Mouse (Mus musculus) hindbrain, embryonic 13.5 days (tissue): ENCODE data around the gene Zc3h10. TPM values are rescaled to one million over a fixed set of nuclear protein-coding genes. Genes with fewer than 3 reads are reported as not detected.
"Not testable (repeated sequence)": the region's sequence is repeated elsewhere in the genome, so short reads cannot be mapped to it uniquely, and the experiment has no call there.

Source experiments
- ATAC-seq: fragments of 200-750 bp; cut with Nextera tagmentation; 2 replicates; pipeline ENCODE4 v1.8.0; 2017; ENCODE audit warnings: moderate TSS enrichment; ENCODE audit not compliant: low FRiP score
- H3K27ac ChIP-seq: fragments of 300-500 bp; sonication (generic); 2 replicates; pipeline ENCODE4 v1.5.1; 2015; ENCODE audit warnings: inconsistent platforms, mild to moderate bottlenecking, moderate library complexity
- H3K27me3 ChIP-seq: fragments of 300-500 bp; sonication (generic); 2 replicates; pipeline ENCODE4 v1.6.1; 2015; ENCODE audit warnings: mild to moderate bottlenecking, inconsistent platforms
- H3K36me3 ChIP-seq: fragments of 300-500 bp; sonication (generic); 2 replicates; pipeline ENCODE4 v1.6.1; 2015; ENCODE audit warnings: mild to moderate bottlenecking, inconsistent platforms
- H3K4me1 ChIP-seq: fragments of 300-500 bp; sonication (generic); replicated peaks from 2 replicates; pipeline ENCODE4 v1.6.1; 2015; ENCODE audit warnings: inconsistent platforms
- H3K4me2 ChIP-seq: fragments of 300-500 bp; sonication (generic); 2 replicates; pipeline ENCODE4 v1.6.1; 2015; ENCODE audit warnings: inconsistent platforms, mild to moderate bottlenecking, moderate library complexity
- H3K4me3 ChIP-seq: fragments of 300-500 bp; sonication (generic); 2 replicates; pipeline ENCODE4 v1.5.1; 2015; ENCODE audit warnings: mild to moderate bottlenecking, inconsistent platforms
- H3K9ac ChIP-seq: fragments of 300-500 bp; sonication (generic); 2 replicates; pipeline ENCODE4 v1.6.1; 2015; ENCODE audit warnings: mild to moderate bottlenecking, inconsistent platforms
- H3K9me3 ChIP-seq: fragments of 300-500 bp; sonication (generic); 2 replicates; pipeline ENCODE4 v1.6.1; 2016; ENCODE audit warnings: inconsistent platforms
- WGBS: fragments of 180-500 bp; shearing (Covaris S2); methylation state at CpG from one replicate; pipeline ENCODE4 v1.1.7; 2015; 5-methylcytosine and 5-hydroxymethylcytosine counted together
- polyA plus RNA-seq: library from polyadenylated mRNA; unstranded; fragments of >200 nt; fragmentation: Nextera tagmentation; extraction: Ambion mirVana; gene quantifications from 2 replicates; pipeline ENCODE4 v1.2.1, GENCODE M21; 2015

The Zc3h10 gene
- polyA plus RNA-seq, 1 experiment from 2014 or later = 20.9 TPM

- Histone ChIP-seq H3K4me1 (peaks cover 40% of the 10 kb centered on the region), H3K27me3 (no peaks in the 10 kb centered on the region), H3K4me2 (peak within 1 kb of the TSS; percentile 63), H3K9me3 (no peaks in the 10 kb centered on the region), H3K4me3 (peak within 1 kb of the TSS; percentile 65), H3K36me3 (no peaks in the 10 kb centered on the region), H3K9ac (peak within 1 kb of the TSS; percentile 66), H3K27ac (peak within 1 kb of the TSS; percentile 75)
- WGBS = 0% methylated on average over 27 of the region's 27 CpGs
- peak; percentile 70 for ATAC-seq
Observed at GRCm38 (mm10) chr10:128498590-128498989, 49.0 kb downstream of the Zc3h10 start, which contains the start of gene Myl6b. TSS of gene Myl6b (minus strand) at chr10:128498685.

GRCm38 (mm10) chr10:128497134-128497737, 50.3 kb downstream of the Zc3h10 start:
- Histone ChIP-seq H3K27me3 (no peaks in the 10 kb centered on the region), H3K4me1 (peaks cover 44% of the 10 kb centered on the region), H3K4me2 (peak overlapping the region; percentile 63; the same call in 1 of the 2 replicates), H3K9ac (peak overlapping the region; percentile 66; the same call in 1 of the 2 replicates), H3K27ac (no peak overlapping the region), H3K36me3 (no peaks in the 10 kb centered on the region), H3K4me3 (peak overlapping the region; percentile 5; the same call in 1 of the 2 replicates), H3K9me3 (no peaks in the 10 kb centered on the region)
- 48% methylated on average over 6 of the region's 6 CpGs for WGBS
- no peak for ATAC-seq

- Histone ChIP-seq H3K9me3 (no peaks in the 10 kb centered on the region), H3K36me3 (peaks cover 4% of the 10 kb centered on the region), H3K27ac (no peak overlapping the region), H3K4me1 (peaks cover 50% of the 10 kb centered on the region), H3K4me2 (no peak overlapping the region), H3K9ac (peak overlapping the region; percentile 66; the same call in 1 of the 2 replicates), H3K4me3 (no peak overlapping the region), H3K27me3 (no peaks in the 10 kb centered on the region)
- ATAC-seq = no peak
- 45% methylated on average over 6 of the region's 6 CpGs for WGBS
Observed at GRCm38 (mm10) chr10:128496509-128497077, 51.0 kb downstream of the Zc3h10 start.

GRCm38 (mm10) chr10:128495903-128496302, 51.7 kb downstream of the Zc3h10 start:
- WGBS = 84% methylated on average over 4 of the region's 4 CpGs
- H3K27ac ChIP-seq = no peak overlapping the region
- H3K4me2 ChIP-seq = no peak overlapping the region
- ATAC-seq = no peak
- H3K9ac ChIP-seq = no peak overlapping the region
- no peaks in the 10 kb centered on the region for H3K9me3 ChIP-seq
- H3K4me3 ChIP-seq = no peak overlapping the region
- H3K4me1 ChIP-seq = peaks cover 57% of the 10 kb centered on the region
- H3K36me3 ChIP-seq = peaks cover 11% of the 10 kb centered on the region
- no peaks in the 10 kb centered on the region for H3K27me3 ChIP-seq

GRCm38 (mm10) chr10:128495270-128495669, 52.3 kb downstream of the Zc3h10 start:
- 74% methylated on average over 2 of the region's 2 CpGs for WGBS
- no peak for ATAC-seq
- H3K27ac ChIP-seq = 0 out of 2 replicates have a peak overlapping the region, but pooled peaks have one; percentile 86
- H3K36me3 ChIP-seq = peaks cover 17% of the 10 kb centered on the region
- peak overlapping the region; percentile 79 for H3K4me2 ChIP-seq
- peak overlapping the region; percentile 86; the same call in 1 of the 2 replicates for H3K4me3 ChIP-seq
- no peaks in the 10 kb centered on the region for H3K9me3 ChIP-seq
- H3K4me1 ChIP-seq = peaks cover 62% of the 10 kb centered on the region
- H3K9ac ChIP-seq = peak overlapping the region; percentile 91
- no peaks in the 10 kb centered on the region for H3K27me3 ChIP-seq

GRCm38 (mm10) chr10:128494667-128495245, 52.8 kb downstream of the Zc3h10 start:
- H3K27ac ChIP-seq = peak overlapping the region; percentile 86
- peak overlapping the region; percentile 86 for H3K4me3 ChIP-seq
- no peaks in the 10 kb centered on the region for H3K9me3 ChIP-seq
- no peaks in the 10 kb centered on the region for H3K27me3 ChIP-seq
- H3K9ac ChIP-seq = peak overlapping the region; percentile 91
- peaks cover 65% of the 10 kb centered on the region for H3K4me1 ChIP-seq
- H3K36me3 ChIP-seq = peaks cover 22% of the 10 kb centered on the region
- peak overlapping the region; percentile 79 for H3K4me2 ChIP-seq
- WGBS = 57% methylated on average over 11 of the region's 11 CpGs
- no peak for ATAC-seq

- peaks cover 30% of the 10 kb centered on the region for H3K36me3 ChIP-seq
- peak within 1 kb of the TSS; percentile 86 for H3K27ac ChIP-seq
- peak within 1 kb of the TSS; percentile 86 for H3K4me3 ChIP-seq
- H3K9me3 ChIP-seq = no peaks in the 10 kb centered on the region
- peak within 1 kb of the TSS; percentile 79 for H3K4me2 ChIP-seq
- no peaks in the 10 kb centered on the region for H3K27me3 ChIP-seq
- ATAC-seq = peak; percentile 93
- H3K4me1 ChIP-seq = peaks cover 58% of the 10 kb centered on the region
- under 1% methylated on average over 44 of the region's 45 CpGs for WGBS
- peak within 1 kb of the TSS; percentile 91 for H3K9ac ChIP-seq
Observed at GRCm38 (mm10) chr10:128493695-128494666, 53.6 kb downstream of the Zc3h10 start, which contains the start of gene Myl6. TSS of gene Myl6 (minus strand) at chr10:128494145.

- H3K9ac ChIP-seq = peak overlapping the region; percentile 91
- no peaks in the 10 kb centered on the region for H3K27me3 ChIP-seq
- ATAC-seq = peak; percentile 38
- H3K4me2 ChIP-seq = peak overlapping the region; percentile 79
- H3K4me3 ChIP-seq = peak overlapping the region; percentile 86
- WGBS = 0% methylated on average over 12 of the region's 12 CpGs
- peaks cover 56% of the 10 kb centered on the region for H3K4me1 ChIP-seq
- peaks cover 37% of the 10 kb centered on the region for H3K36me3 ChIP-seq
- H3K27ac ChIP-seq = peak overlapping the region; percentile 86
- H3K9me3 ChIP-seq = no peaks in the 10 kb centered on the region
Observed at GRCm38 (mm10) chr10:128493319-128493694, 54.3 kb downstream of the Zc3h10 start.

GRCm38 (mm10) chr10:128492633-128493311, 54.8 kb downstream of the Zc3h10 start:
- 33% methylated on average over 12 of the region's 12 CpGs for WGBS
- peak; percentile 21 for ATAC-seq

GRCm38 (mm10) chr10:128492051-128492450, 55.5 kb downstream of the Zc3h10 start:
- Histone ChIP-seq H3K9ac (peak overlapping the region; percentile 91), H3K4me3 (peak overlapping the region; percentile 86), H3K4me2 (peak overlapping the region; percentile 79), H3K27ac (peak overlapping the region; percentile 86), H3K36me3 (peaks cover 49% of the 10 kb centered on the region), H3K4me1 (peaks cover 44% of the 10 kb centered on the region)
- ATAC-seq, H3K27me3 ChIP-seq, H3K9me3 ChIP-seq: not testable (repeated sequence)
- WGBS = 70% methylated on average over 8 of the region's 8 CpGs

More at GRCm38 (mm10) chr10:128492633-128493311, 54.8 kb downstream of the Zc3h10 start:
- Histone ChIP-seq H3K9me3 (no peaks in the 10 kb centered on the region), H3K9ac (peak overlapping the region; percentile 91), H3K27me3 (no peaks in the 10 kb centered on the region), H3K36me3 (peaks cover 42% of the 10 kb centered on the region), H3K4me1 (peaks cover 51% of the 10 kb centered on the region), H3K27ac (peak overlapping the region; percentile 86), H3K4me3 (peak overlapping the region; percentile 86), H3K4me2 (peak overlapping the region; percentile 79)
